Mouse (Mus musculus) ES-Bruce4 (cell line): ENCODE measurements around the gene Glyr1.

Source experiments
- EP300 ChIP-seq: IDR thresholded peaks from 2 replicates; pipeline ENCODE4 v1.6.1; 2011; ENCODE audit warnings: low read depth, low read length; ENCODE audit not compliant: insufficient read depth
- POLR2A ChIP-seq: IDR thresholded peaks from one replicate; pipeline ENCODE4 v1.8.1; 2011; ENCODE audit warnings: low read length; ENCODE audit not compliant: insufficient read depth

GRCm38 (mm10) chr16:5058114-5058513 lies 8.5 kb upstream of the Glyr1 start:
- TF ChIP-seq POLR2A (no peak), EP300 (no peak)
